Mouse (Mus musculus): Measurements from ENCODE around the gene Slc44a1. TPM values are rescaled to one million over a fixed set of nuclear protein-coding genes. Genes with fewer than 3 reads are reported as not detected.

The Slc44a1 gene
- total and polyA plus RNA-seq, 2 experiments, result 16.3 to 32.9 TPM

DNA sequence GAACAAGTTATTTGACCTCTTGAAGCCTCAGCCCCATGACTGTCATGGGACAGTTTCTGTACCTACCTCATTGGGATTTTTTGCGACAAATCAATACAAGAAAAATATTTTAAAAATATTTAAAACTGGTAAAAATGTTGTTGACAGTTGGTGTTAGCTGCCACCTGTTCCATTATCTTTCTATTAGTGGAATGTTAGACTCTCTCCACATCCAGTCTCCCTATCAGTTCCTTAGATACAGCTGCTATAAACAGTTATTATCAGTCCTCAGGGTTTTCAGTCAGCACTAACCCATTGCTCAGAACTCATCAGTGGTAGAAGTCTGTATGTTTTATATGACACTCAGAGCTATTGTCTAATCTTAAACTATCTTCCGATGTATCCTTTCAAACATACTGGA, 79.2 kb downstream of the Slc44a1 start:
- TF ChIP-seq CTCF (IDR thresholded peaks at IDR 0.05; ENCODE audit: low read depth, low read length) (no peak), POLR2A (IDR thresholded peaks at IDR 0.05; ENCODE audit: extremely low read depth, insufficient read depth, low read length) (no peak)
- peaks cover 3% of the 10 kb centered on the region; the same call in 1 of the 2 replicates for H3K36me3 ChIP-seq (ENCODE audit: control insufficient read depth, insufficient read depth, low read length)
- no peak for DNase-seq (ENCODE audit: extremely low read depth, low read depth, low spot score)
- WGBS, result 95% methylated on average over 2 of the region's 2 CpGs
- H3K79me2 ChIP-seq (ENCODE audit: control insufficient read depth, insufficient read depth, low read length), result no peaks in the 10 kb centered on the region; the same call in 1 of the 2 replicates
- H3K27me3 ChIP-seq (ENCODE audit: control insufficient read depth, insufficient read depth, low read length), result no peaks in the 10 kb centered on the region
- no peak overlapping the region for H3K27ac ChIP-seq (replicated peaks; ENCODE audit: insufficient read depth, low read depth, low read length)
- H3K4me1 ChIP-seq (ENCODE audit: control insufficient read depth, insufficient read depth, low read length), result no peaks in the 10 kb centered on the region
- no peak overlapping the region for H3K4me3 ChIP-seq (ENCODE audit: insufficient read depth, low read depth, low read length)
- no peak overlapping the region for H3K9ac ChIP-seq (ENCODE audit: low read depth, low read length)

DNA sequence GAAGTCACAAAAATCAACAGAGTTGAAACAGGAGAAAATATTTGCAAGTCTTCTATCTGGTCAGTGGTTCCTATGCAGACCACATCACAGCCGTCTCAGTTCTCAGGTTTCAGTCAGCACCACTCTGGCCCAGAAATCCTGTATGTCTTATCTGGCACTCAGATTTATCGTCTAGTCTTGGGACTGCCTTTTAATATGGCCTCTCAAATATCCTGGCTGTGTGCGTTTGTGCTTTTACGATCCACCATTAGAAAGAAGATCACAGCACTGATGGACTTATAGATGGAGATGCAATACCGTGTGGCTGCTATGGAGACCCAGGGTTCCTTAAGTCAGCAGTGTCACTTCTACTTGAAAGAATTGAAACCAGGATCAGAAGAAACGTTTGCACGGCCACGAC, 80.8 kb downstream of the Slc44a1 start:
- TF ChIP-seq CTCF (IDR thresholded peaks at IDR 0.05; ENCODE audit: low read depth, low read length) (no peak), POLR2A (IDR thresholded peaks at IDR 0.05; ENCODE audit: extremely low read depth, insufficient read depth, low read length) (no peak)
- Histone ChIP-seq H3K27ac (replicated peaks; ENCODE audit: insufficient read depth, low read depth, low read length) (no peak overlapping the region), H3K36me3 (ENCODE audit: control insufficient read depth, insufficient read depth, low read length) (peaks cover 3% of the 10 kb centered on the region; the same call in 1 of the 2 replicates), H3K27me3 (ENCODE audit: control insufficient read depth, insufficient read depth, low read length) (no peaks in the 10 kb centered on the region), H3K4me3 (ENCODE audit: insufficient read depth, low read depth, low read length) (no peak overlapping the region), H3K9ac (ENCODE audit: low read depth, low read length) (no peak overlapping the region), H3K4me1 (ENCODE audit: control insufficient read depth, insufficient read depth, low read length) (no peaks in the 10 kb centered on the region), H3K79me2 (ENCODE audit: control insufficient read depth, insufficient read depth, low read length) (no peaks in the 10 kb centered on the region)
- no peak for DNase-seq (ENCODE audit: extremely low read depth, low read depth, low spot score)
- 90% methylated on average over 8 of the region's 8 CpGs for WGBS

DNA sequence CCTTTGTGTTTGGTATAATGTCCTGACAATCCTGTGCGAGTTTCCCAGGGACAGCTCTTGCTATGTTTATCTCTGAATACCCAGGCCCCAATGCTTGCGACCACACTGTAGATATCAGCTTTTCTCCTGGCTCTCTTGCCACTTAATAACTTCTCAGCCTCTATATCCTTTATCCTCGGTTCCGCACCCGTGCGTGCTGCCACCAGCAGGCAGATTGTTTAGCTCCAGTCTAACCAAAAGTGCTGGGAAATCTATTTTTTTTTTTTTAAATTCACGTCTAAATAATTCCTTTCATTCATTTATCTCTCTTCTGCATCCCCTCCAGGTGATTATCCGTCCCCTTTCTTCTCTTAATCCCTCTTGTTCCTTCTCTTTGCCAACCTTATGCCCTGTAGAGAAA, 82.4 kb downstream of the Slc44a1 start:
- Histone ChIP-seq H3K4me3 (ENCODE audit: insufficient read depth, low read depth, low read length) (no peak overlapping the region), H3K9ac (ENCODE audit: low read depth, low read length) (no peak overlapping the region), H3K27me3 (ENCODE audit: control insufficient read depth, insufficient read depth, low read length) (no peaks in the 10 kb centered on the region), H3K79me2 (ENCODE audit: control insufficient read depth, insufficient read depth, low read length) (no peaks in the 10 kb centered on the region; the same call in 1 of the 2 replicates), H3K36me3 (ENCODE audit: control insufficient read depth, insufficient read depth, low read length) (peaks cover 3% of the 10 kb centered on the region; the same call in 1 of the 2 replicates), H3K27ac (replicated peaks; ENCODE audit: insufficient read depth, low read depth, low read length) (no peak overlapping the region), H3K4me1 (ENCODE audit: control insufficient read depth, insufficient read depth, low read length) (no peaks in the 10 kb centered on the region)
- WGBS, result 94% methylated on average over 8 of the region's 8 CpGs
- TF ChIP-seq CTCF (IDR thresholded peaks at IDR 0.05; ENCODE audit: low read depth, low read length) (no peak), POLR2A (IDR thresholded peaks at IDR 0.05; ENCODE audit: extremely low read depth, insufficient read depth, low read length) (no peak)
- DNase-seq (ENCODE audit: extremely low read depth, low read depth, low spot score), result no peak

DNA sequence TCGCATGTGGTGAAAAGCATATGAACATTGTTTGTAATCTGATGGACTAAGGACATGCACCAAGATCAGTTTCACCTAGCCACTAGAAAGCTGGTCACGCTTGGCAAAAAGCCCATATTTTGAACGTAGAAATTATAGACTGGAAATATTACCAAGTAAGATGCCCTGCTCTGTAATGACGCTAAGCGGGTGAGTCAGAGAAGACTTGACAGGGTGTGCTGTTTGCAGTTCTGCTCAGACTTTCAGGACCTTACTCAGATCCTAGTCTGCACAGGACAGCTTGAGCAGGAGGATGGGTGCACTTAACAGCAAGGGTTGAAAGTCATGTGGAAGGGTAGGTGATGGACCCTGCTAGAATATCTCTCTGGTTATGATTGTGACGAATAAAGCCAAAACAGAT, 85.3 kb downstream of the Slc44a1 start:
- H3K4me1 ChIP-seq (ENCODE audit: control insufficient read depth, insufficient read depth, low read length), result no peaks in the 10 kb centered on the region
- no peak overlapping the region for H3K27ac ChIP-seq (replicated peaks; ENCODE audit: insufficient read depth, low read depth, low read length)
- TF ChIP-seq CTCF (IDR thresholded peaks at IDR 0.05; ENCODE audit: low read depth, low read length), result no peak
- TF ChIP-seq POLR2A (IDR thresholded peaks at IDR 0.05; ENCODE audit: extremely low read depth, insufficient read depth, low read length), result no peak
- 94% methylated on average over 6 of the region's 6 CpGs for WGBS
- no peak overlapping the region for H3K9ac ChIP-seq (ENCODE audit: low read depth, low read length)
- H3K79me2 ChIP-seq (ENCODE audit: control insufficient read depth, insufficient read depth, low read length), result no peaks in the 10 kb centered on the region; the same call in 1 of the 2 replicates
- no peaks in the 10 kb centered on the region for H3K27me3 ChIP-seq (ENCODE audit: control insufficient read depth, insufficient read depth, low read length)
- no peak for DNase-seq (ENCODE audit: extremely low read depth, low read depth, low spot score)
- H3K36me3 ChIP-seq (ENCODE audit: control insufficient read depth, insufficient read depth, low read length), result peaks cover 8% of the 10 kb centered on the region
- no peak overlapping the region for H3K4me3 ChIP-seq (ENCODE audit: insufficient read depth, low read depth, low read length)

DNA sequence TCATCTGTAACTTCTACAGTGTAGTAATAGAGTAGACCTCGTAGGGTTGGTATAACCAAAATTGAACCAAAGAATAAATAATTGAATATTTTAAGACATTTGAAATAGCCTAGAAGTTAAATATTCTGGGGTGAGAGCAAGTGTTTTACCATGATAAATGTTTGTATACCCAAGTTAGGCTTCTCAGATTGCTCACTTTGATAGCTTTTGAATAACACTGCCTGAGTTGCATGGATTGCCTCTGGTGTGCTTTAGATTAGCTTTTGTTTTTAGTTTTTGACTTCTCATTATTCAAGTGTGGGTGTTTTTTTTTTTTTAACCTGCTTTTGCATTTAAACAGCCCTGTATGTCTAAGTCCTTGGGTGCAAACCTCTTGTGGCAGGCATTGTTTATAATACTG, 85.8 kb downstream of the Slc44a1 start:
- H3K79me2 ChIP-seq (ENCODE audit: control insufficient read depth, insufficient read depth, low read length), result no peaks in the 10 kb centered on the region; the same call in 1 of the 2 replicates
- no peak overlapping the region for H3K4me3 ChIP-seq (ENCODE audit: insufficient read depth, low read depth, low read length)
- no peak overlapping the region for H3K9ac ChIP-seq (ENCODE audit: low read depth, low read length)
- H3K4me1 ChIP-seq (ENCODE audit: control insufficient read depth, insufficient read depth, low read length), result no peaks in the 10 kb centered on the region
- no peaks in the 10 kb centered on the region for H3K27me3 ChIP-seq (ENCODE audit: control insufficient read depth, insufficient read depth, low read length)
- WGBS, result 89% methylated on average over 1 of the region's 1 CpGs
- peaks cover 8% of the 10 kb centered on the region for H3K36me3 ChIP-seq (ENCODE audit: control insufficient read depth, insufficient read depth, low read length)
- TF ChIP-seq CTCF (IDR thresholded peaks at IDR 0.05; ENCODE audit: low read depth, low read length) (no peak), POLR2A (IDR thresholded peaks at IDR 0.05; ENCODE audit: extremely low read depth, insufficient read depth, low read length) (no peak)
- H3K27ac ChIP-seq (replicated peaks; ENCODE audit: insufficient read depth, low read depth, low read length), result no peak overlapping the region
- DNase-seq (ENCODE audit: extremely low read depth, low read depth, low spot score), result no peak

DNA sequence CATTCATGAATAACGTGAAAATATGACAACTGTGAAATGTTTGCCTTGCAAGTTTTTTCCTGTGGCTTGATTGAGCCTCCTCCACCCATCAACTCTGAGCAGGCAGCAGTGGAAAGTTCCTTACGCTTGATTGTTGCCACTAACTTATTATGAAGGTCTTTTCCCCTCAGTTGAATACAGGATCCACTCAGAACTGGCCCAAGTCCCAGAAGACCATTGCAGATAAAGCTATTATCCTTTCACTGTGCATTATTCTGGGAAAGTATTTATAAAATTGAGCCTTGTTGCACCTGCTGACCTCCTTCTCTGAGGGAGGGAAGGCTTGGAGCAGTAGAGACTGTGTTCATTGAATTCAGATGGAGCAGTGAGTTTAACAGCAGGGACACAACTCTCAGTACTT, 86.2 kb downstream of the Slc44a1 start:
- Histone ChIP-seq H3K79me2 (ENCODE audit: control insufficient read depth, insufficient read depth, low read length) (no peaks in the 10 kb centered on the region; the same call in 1 of the 2 replicates), H3K27ac (replicated peaks; ENCODE audit: insufficient read depth, low read depth, low read length) (no peak overlapping the region), H3K36me3 (ENCODE audit: control insufficient read depth, insufficient read depth, low read length) (peaks cover 6% of the 10 kb centered on the region), H3K9ac (ENCODE audit: low read depth, low read length) (no peak overlapping the region), H3K4me1 (ENCODE audit: control insufficient read depth, insufficient read depth, low read length) (no peaks in the 10 kb centered on the region), H3K4me3 (ENCODE audit: insufficient read depth, low read depth, low read length) (no peak overlapping the region), H3K27me3 (ENCODE audit: control insufficient read depth, insufficient read depth, low read length) (no peaks in the 10 kb centered on the region)
- TF ChIP-seq CTCF (IDR thresholded peaks at IDR 0.05; ENCODE audit: low read depth, low read length), result no peak
- TF ChIP-seq POLR2A (IDR thresholded peaks at IDR 0.05; ENCODE audit: extremely low read depth, insufficient read depth, low read length), result no peak
- 71% methylated on average over 2 of the region's 2 CpGs for WGBS
- DNase-seq (ENCODE audit: extremely low read depth, low read depth, low spot score), result no peak
